Mouse (Mus musculus) heart, embryonic 10.5 days (tissue): ENCODE results near the gene Efna5. TPM values are rescaled to one million over a fixed set of nuclear protein-coding genes. Genes with fewer than 3 reads are reported as not detected.

Source experiments
- DNase-seq: peaks from one replicate; pipeline ENCODE4 v3.0.0-alpha.2; 2017; ENCODE audit warnings: low spot score
- H3K27ac ChIP-seq: fragments of 300-500 bp; sonication (generic); 2 replicates; pipeline ENCODE4 v1.5.1; 2016; ENCODE audit warnings: mild to moderate bottlenecking
- H3K27me3 ChIP-seq: fragments of 300-500 bp; sonication (generic); 2 replicates; pipeline ENCODE4 v1.6.1; 2016; ENCODE audit warnings: mild to moderate bottlenecking; ENCODE audit not compliant: poor library complexity, insufficient read depth, severe bottlenecking
- H3K36me3 ChIP-seq: fragments of 300-500 bp; sonication (generic); 2 replicates; pipeline ENCODE4 v1.6.1; 2016; ENCODE audit warnings: mild to moderate bottlenecking, moderate library complexity
- H3K4me1 ChIP-seq: fragments of 300-500 bp; sonication (generic); 2 replicates; pipeline ENCODE4 v1.6.1; 2016; ENCODE audit warnings: mild to moderate bottlenecking
- H3K4me3 ChIP-seq: fragments of 300-500 bp; sonication (generic); 2 replicates; pipeline ENCODE4 v1.5.1; 2016; ENCODE audit warnings: mild to moderate bottlenecking, moderate library complexity
- H3K9me3 ChIP-seq: fragments of 300-500 bp; sonication (generic); 2 replicates; pipeline ENCODE4 v1.6.1; 2016; ENCODE audit warnings: mild to moderate bottlenecking, moderate library complexity
- WGBS: fragments of 180-500 bp; shearing (Covaris S2); methylation state at CpG from one replicate; pipeline ENCODE4 v1.1.7; 2016; 5-methylcytosine and 5-hydroxymethylcytosine counted together
- polyA plus RNA-seq: library from polyadenylated mRNA; unstranded; fragments of >200 nt; fragmentation: Nextera tagmentation; extraction: Ambion mirVana; gene quantifications from 2 replicates; pipeline ENCODE4 v1.2.1, GENCODE M21; 2016

Efna5 gene
- polyA plus RNA-seq, 1 experiment from 2014 or later = 32.2 TPM

DNA sequence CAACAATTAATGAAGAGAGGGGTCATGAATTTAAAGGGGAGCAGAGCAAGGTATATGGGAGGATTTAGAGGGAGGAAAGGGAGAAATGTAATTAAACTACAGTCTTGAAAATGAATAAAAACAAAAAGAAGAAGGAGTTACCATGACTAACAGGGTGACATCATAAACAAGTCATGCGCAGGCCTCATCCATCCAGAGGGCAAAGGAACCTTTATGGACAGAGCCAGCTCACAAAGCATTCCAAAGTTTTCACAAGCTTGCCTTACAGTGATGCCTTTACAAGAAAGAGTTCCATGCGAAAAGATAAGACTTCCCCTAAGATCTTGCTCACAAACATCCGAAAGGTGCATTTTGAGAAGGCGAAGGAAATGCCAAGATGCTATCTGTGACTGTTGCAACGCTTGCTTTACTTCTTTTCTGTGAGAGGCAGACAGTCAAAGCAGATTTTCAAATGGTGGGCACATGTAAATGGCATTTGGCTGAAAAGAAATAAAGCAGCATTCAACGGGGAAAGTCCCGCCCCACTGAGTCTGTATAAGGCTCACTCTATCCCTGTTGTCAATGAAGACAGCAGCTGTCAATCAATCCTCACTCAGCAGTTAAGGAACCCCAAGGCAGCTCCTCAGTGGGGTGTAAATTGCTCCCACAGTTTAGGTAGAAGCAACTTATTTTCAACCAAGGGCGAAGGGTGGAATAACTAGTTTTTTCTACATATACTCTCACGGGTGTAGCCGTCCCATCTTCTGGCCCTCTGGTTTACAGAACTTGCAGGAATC lies 152.8 kb downstream of the Efna5 start:
- WGBS = 57% methylated on average over 10 of the region's 10 CpGs
- Histone ChIP-seq H3K4me1 (peaks cover 41% of the 10 kb centered on the region), H3K9me3 (no peaks in the 10 kb centered on the region)

DNA sequence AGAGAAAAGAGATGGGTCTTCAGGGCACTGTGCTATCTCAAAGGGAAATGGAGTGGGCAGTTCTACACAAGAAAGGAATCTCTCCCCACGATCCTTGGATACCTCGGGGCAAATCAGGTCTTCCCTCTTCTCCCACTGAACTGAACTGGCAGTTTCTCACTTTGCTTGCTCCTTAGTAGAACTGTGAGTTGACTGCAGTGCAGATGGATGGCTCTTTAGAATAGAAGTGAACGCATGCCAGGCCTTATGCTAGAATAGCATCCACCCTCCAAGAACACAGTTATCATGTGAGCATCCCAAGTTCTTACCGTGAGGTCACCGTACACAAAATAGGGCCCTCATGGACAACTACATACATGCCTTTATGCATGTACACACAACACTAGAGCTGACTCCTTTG lies 155.0 kb downstream of the Efna5 start:
- DNase-seq = no peak
- Histone ChIP-seq H3K36me3 (no peaks in the 10 kb centered on the region), H3K9me3 (no peaks in the 10 kb centered on the region), H3K4me3 (no peak overlapping the region), H3K4me1 (peaks cover 59% of the 10 kb centered on the region), H3K27me3 (no peaks in the 10 kb centered on the region), H3K27ac (no peak overlapping the region)
- WGBS = 62% methylated on average over 5 of the region's 5 CpGs

More for the DNA sequence above, 152.8 kb downstream of the Efna5 start:
- H3K27ac ChIP-seq = 0 out of 2 replicates have a peak overlapping the region, but pooled peaks have one; percentile 2
- H3K27me3 ChIP-seq = no peaks in the 10 kb centered on the region
- no peak overlapping the region for H3K4me3 ChIP-seq
- no peaks in the 10 kb centered on the region for H3K36me3 ChIP-seq
- DNase-seq = no peak

DNA sequence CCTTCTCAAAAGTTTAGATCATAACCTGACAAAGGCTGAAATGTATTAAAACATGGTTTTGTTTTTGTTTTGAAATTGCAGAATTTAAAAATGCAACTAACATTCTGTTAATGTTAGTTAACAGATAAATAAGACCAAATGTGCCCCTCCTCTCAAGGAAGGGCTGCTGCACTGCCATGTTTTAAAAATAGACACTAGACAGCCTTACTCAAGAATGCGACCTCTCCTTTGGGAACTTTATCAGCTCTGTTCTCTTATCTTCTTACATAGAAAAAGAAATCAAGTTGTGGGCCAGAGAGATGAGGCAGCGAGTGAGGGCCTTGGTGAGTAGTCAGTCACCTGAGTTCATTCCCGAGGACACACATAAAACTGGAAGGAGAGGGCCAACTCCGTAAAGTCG lies 158.2 kb downstream of the Efna5 start:
- Histone ChIP-seq H3K27ac (peak overlapping the region; percentile 67), H3K36me3 (no peaks in the 10 kb centered on the region), H3K4me3 (peak overlapping the region; percentile 2; the same call in 1 of the 2 replicates), H3K4me1 (peaks cover 36% of the 10 kb centered on the region), H3K9me3 (no peaks in the 10 kb centered on the region), H3K27me3 (no peaks in the 10 kb centered on the region)
- 29% methylated on average over 5 of the region's 5 CpGs for WGBS
- no peak for DNase-seq

GRCm38 (mm10) chr17:62721595-62721994 lies 159.5 kb downstream of the Efna5 start:
- DNase-seq = no peak
- 87% methylated on average over 3 of the region's 3 CpGs for WGBS
- H3K27ac ChIP-seq = no peak overlapping the region
- H3K27me3 ChIP-seq = no peaks in the 10 kb centered on the region
- no peaks in the 10 kb centered on the region for H3K36me3 ChIP-seq
- no peak overlapping the region for H3K4me3 ChIP-seq
- no peaks in the 10 kb centered on the region for H3K9me3 ChIP-seq
- H3K4me1 ChIP-seq = peaks cover 41% of the 10 kb centered on the region

- peaks cover 37% of the 10 kb centered on the region for H3K4me1 ChIP-seq
- no peak for DNase-seq
- WGBS = 54% methylated on average over 20 of the region's 20 CpGs
- H3K27me3 ChIP-seq = no peaks in the 10 kb centered on the region
- H3K27ac ChIP-seq = no peak overlapping the region
- H3K4me3 ChIP-seq = no peak overlapping the region
- no peaks in the 10 kb centered on the region for H3K36me3 ChIP-seq
- H3K9me3 ChIP-seq = no peaks in the 10 kb centered on the region
Measured at GRCm38 (mm10) chr17:62720740-62721450, 160.2 kb downstream of the Efna5 start.

DNA sequence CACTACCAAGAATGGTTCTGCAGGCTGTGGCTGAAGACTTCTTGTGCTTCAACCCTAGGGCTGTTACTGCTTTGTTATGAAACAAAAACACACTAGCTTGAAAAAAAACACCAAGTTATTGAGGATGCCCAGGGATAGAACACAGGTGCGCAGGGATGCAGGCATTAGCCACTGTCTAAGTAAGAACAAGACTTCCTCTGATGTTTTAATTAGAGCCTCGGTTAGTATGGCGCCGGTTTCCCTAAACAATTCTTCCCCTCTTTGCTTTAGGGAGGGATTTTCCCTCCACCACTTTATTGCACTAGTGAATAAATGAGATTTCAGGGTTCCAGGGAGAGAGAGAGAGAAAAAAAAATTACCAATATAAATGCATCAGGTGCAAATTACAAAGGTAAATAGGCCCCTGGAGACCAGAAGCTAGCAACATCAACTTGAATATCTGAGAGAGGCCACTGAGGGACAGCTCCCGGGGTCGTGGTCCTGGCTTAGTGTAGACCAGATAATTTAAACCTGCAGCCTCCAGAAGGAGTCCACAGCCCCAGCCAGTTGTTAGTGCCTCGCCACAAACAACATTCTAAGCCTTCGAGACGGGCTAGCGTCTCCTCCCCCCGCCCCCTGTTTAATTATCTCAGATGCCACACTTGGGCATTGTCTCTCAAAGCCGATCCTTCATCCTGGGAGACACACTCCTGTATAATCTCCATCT lies 163.5 kb downstream of the Efna5 start:
- DNase-seq = no peak
- Histone ChIP-seq H3K9me3 (no peaks in the 10 kb centered on the region), H3K27me3 (no peaks in the 10 kb centered on the region), H3K4me1 (peaks cover 34% of the 10 kb centered on the region), H3K27ac (no peak overlapping the region), H3K36me3 (no peaks in the 10 kb centered on the region), H3K4me3 (no peak overlapping the region)
- WGBS = 50% methylated on average over 12 of the region's 12 CpGs

DNA sequence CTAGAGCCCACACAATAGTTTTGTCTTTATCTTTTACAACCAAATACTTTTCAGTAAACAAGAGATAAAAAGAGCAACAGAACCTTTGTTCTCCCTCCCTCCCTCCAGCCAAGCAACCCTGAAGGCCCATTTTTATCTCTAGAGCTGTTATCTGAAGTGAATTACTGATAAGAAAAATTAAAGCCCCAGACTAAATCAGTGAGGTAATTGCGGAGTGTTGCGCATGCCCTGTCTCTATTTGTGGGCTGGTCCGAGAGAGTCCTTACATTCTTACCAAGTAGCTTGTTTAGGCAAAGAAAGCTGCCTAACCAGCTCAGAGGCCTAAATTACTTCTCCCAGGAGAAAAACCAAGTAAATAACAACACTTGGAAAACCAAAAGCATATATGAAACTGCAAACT lies 167.7 kb downstream of the Efna5 start:
- no peak overlapping the region for H3K27ac ChIP-seq
- peaks cover 14% of the 10 kb centered on the region for H3K4me1 ChIP-seq
- DNase-seq = no peak
- H3K9me3 ChIP-seq = no peaks in the 10 kb centered on the region
- H3K4me3 ChIP-seq = no peak overlapping the region
- WGBS = 36% methylated on average over 3 of the region's 3 CpGs
- H3K36me3 ChIP-seq = no peaks in the 10 kb centered on the region
- no peaks in the 10 kb centered on the region for H3K27me3 ChIP-seq

DNA sequence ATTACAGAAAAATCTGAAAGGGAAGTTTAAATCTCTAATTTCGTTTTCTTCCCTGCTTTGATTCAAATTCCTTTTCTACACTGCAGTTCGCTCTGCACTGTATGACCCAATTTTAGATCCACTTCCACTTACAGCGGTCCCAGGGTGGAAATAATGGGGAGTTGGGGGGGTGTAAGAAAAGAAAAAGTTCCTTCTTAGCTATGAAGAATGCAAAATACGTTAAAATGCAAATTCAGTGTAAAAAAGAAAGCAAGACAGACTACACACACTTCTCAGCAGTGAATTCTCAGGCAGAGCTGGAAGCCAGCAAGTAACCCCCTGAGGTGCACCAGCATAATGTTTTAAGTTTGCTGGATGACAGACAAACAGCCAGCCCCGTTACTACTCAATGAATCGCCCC lies 174.7 kb downstream of the Efna5 start:
- DNase-seq = no peak
- Histone ChIP-seq H3K27ac (no peak overlapping the region), H3K4me3 (no peak overlapping the region), H3K4me1 (peaks cover 1% of the 10 kb centered on the region; the same call in 1 of the 2 replicates), H3K9me3 (no peaks in the 10 kb centered on the region), H3K36me3 (no peaks in the 10 kb centered on the region), H3K27me3 (no peaks in the 10 kb centered on the region)
- WGBS = 56% methylated on average over 6 of the region's 6 CpGs

DNA sequence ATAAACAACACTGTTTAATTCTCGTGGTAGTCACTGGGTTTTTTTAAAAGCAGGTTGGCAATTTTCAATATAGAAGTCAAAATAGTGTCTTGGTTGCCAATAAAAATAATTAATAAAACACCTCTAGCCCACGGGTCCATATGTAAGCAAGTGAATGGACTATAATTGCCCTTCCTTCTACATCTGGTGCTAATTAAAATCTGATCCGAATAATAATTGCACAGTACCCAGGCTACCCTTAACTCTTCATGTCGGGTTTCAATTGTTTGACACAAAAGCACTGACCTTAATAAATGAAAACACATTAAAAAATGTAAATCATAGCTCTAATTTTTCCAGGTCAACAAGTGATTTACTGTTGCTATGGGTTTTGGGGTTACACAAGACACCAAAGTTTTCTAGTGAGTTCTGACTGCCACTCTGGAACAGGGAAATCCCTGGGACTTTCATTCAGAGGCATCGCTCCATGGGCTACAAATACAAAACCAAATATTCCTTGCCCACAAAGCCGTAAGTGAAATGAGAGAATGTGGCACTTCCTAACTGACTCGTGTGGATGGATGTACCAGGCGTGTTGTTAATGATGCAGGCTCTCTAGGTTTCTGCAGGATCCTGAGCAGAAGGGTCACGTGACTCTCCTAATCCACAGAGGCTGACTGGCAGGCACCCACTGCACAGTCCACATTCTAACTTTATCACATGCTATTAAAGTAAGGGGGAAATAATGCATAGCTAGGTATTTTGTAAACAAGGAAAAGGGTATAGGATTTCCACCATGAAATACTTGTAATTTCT lies 178.9 kb downstream of the Efna5 start:
- no peak overlapping the region for H3K27ac ChIP-seq
- no peak overlapping the region for H3K4me3 ChIP-seq
- H3K9me3 ChIP-seq = no peaks in the 10 kb centered on the region
- peaks cover 13% of the 10 kb centered on the region; the same call in 1 of the 2 replicates for H3K4me1 ChIP-seq
- H3K27me3 ChIP-seq = no peaks in the 10 kb centered on the region
- DNase-seq = no peak
- no peaks in the 10 kb centered on the region for H3K36me3 ChIP-seq
- 71% methylated on average over 9 of the region's 9 CpGs for WGBS

DNA sequence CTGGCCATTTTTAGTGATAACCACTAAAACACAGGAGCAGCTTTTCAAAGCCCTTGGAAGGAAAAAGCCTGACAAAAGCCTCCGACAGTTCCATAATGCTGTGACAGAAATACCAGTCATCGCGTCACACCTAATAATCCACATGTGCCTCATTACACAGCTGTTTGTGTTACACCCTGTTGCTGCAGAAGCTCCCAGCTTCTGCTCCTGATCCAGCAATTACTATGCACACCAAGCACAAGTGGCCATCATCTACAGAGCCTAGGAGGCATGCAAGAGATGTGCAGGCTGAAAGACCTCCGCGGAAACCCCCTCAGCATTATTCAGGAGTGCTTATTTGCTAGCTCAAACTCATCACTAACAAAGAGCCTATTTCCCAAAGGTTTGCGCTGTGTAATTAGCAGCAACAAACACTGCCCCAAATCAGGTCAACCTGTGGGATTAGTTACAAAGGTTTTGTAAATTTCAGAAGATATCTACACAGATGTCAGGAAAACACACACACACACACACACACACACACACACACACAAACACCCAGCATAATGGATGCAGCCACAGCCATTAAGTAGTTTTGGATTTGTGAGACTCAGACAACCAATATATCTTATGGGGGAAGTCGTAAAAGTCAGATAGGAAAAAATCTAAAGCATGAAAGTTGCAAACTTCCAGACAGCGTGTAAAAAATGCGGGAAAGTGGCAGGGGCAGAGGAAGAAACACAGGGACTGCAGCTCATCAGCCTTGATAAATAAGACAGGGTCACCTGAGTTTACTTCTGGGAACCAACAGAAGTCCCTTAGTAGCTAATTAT lies 180.1 kb downstream of the Efna5 start:
- DNase-seq = no peak
- H3K27me3 ChIP-seq = no peaks in the 10 kb centered on the region
- no peak overlapping the region for H3K27ac ChIP-seq
- H3K4me3 ChIP-seq = no peak overlapping the region
- no peaks in the 10 kb centered on the region for H3K9me3 ChIP-seq
- peaks cover 13% of the 10 kb centered on the region; the same call in 1 of the 2 replicates for H3K4me1 ChIP-seq
- 59% methylated on average over 9 of the region's 9 CpGs for WGBS
- H3K36me3 ChIP-seq = no peaks in the 10 kb centered on the region

DNA sequence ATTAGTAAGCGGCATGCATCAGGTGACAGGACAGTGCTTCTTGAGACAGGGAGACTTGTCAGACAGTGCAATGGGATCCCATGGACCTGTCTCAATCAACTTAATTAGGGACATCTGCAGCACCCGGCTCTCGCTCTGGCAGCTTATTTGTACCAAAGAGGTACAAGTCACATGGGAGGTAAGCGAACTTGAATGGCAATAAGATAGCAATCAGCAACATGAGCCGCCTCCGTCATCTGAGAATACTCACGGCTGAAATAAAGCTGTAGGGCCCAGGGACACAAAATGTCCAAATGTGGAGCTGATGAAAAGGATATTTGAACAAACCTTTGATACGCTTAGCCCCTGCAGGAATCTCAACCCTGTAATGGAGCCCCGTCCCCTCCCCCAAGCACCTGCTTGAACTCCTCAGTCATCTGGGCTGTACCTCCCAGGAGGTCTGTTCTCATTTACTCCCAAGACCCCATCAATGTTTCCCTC lies 186.1 kb downstream of the Efna5 start:
- peaks cover 34% of the 10 kb centered on the region for H3K4me1 ChIP-seq

DNA sequence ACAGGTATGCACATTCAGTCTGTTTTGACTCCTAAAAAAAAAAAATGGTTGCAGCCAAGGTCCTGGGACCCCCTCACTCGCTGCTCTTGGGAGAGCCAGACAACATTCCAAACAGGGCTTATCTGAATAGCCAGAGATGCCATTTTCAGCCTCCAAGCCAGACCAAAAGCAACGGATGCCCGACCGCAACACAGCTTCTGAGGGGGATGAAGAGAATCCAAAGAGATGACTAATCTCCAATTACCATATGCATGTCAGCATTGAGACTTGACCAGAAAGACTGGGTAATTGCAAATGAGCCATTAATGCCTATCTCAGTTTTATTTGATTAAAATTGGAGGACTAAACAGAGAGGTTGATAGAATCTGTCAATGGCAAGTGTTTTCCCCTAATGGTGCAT lies 188.9 kb downstream of the Efna5 start:
- peaks cover 45% of the 10 kb centered on the region for H3K4me1 ChIP-seq
- no peaks in the 10 kb centered on the region for H3K27me3 ChIP-seq
- no peak for DNase-seq
- H3K36me3 ChIP-seq = no peaks in the 10 kb centered on the region
- 10% methylated on average over 4 of the region's 4 CpGs for WGBS
- H3K9me3 ChIP-seq = no peaks in the 10 kb centered on the region
- no peak overlapping the region for H3K27ac ChIP-seq
- no peak overlapping the region for H3K4me3 ChIP-seq

More for the DNA sequence above, 186.1 kb downstream of the Efna5 start:
- Histone ChIP-seq H3K4me3 (no peak overlapping the region), H3K36me3 (no peaks in the 10 kb centered on the region), H3K9me3 (no peaks in the 10 kb centered on the region), H3K27me3 (no peaks in the 10 kb centered on the region), H3K27ac (no peak overlapping the region)
- 65% methylated on average over 9 of the region's 9 CpGs for WGBS
- DNase-seq = no peak
